Mouse (Mus musculus): ENCODE measurements around the gene Cdk12.
"Not testable (repeated sequence)": the region's sequence is repeated elsewhere in the genome, so short reads cannot be mapped to it uniquely, and the experiment has no call there.

Cdk12 gene

DNA sequence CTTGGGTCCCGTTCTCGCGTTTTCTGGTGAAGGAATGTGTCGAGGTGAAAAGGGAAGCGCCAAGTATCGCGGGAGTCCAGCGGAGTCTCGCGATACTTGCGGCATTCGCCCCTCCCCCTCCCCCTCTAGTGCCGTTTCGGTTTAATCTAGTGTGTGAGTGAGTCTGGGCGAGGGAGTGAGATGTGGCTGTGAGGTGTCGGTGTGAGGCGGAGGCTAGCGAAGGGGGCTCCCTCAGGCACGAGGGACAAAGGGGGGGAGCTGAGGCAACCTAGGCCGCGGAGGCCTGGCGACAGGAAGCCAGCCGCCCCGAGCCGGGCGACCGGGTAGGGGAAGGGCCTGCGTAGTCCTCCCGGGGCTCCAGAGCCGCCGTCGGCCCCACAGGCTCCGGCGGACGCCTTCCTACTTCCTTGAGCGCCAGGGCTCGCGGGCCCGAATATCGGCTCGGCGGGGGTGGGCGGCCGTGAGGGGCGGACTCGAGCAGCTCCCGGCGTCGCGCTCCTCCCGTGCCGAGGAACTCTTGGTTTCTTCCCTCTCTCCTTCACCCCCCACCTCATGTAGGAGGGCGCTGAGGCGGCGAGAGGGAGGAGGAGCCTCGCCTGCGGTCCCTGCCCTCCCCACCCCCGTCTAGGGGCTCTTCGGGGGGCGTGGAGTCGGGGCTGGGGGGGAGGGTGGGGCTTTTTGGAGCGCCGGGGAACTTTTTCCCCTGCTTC, at the start of gene Cdk12:
Cdk12 (plus strand) TSS at position 419 of the 710 bp plus-strand sequence.
- peak; percentile 97 for DNase-seq

GRCm38 (mm10) chr11:98155094-98155493, 47.8 kb upstream of the Cdk12 start:
- DNase-seq: no peak

- DNase-seq: peak in 1 of 2 experiments; percentile 58
These were observed 34.5 kb upstream of the Cdk12 start for GRCm38 (mm10) chr11:98168400-98168799.

DNA sequence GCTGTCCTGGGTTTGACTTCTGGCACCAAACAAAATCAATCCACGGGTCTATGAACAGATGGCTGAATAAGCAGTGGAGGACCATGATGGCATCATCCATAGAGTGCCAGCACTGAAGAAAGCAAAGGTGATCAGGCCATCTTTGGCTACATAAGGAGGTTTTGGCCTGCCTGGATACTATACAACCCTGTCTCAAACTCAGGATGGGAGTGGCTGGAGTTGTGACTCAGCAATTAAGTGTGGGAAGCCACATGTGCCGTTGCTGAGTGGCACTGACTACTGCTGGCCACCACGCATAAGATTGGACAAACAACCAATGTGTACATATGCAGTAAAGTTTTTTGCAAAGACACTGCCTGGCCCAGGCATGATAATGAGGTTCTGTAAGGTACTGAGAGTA, 20.7 kb upstream of the Cdk12 start:
- DNase-seq: not testable (repeated sequence)

GRCm38 (mm10) chr11:98187640-98188395, 15.0 kb upstream of the Cdk12 start:
- DNase-seq: no peak

DNA sequence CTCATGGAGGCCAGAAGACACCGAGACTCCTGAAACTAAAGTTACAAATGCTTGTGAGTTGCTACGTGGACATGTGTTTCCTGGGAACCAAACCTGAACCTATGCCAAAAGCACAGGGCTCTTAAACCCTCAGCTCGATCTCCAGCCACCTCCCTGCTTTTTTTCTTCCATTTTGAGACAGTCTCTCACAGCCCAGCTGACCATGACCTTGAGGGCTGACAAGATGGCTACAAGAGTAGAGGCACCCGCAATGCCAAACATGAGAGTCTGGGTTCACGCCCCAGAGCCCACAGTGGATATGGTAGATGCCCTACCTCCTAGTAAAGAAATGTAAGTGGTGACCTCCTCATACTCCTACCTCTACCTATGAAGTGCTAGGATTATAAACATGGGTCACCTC, 12.0 kb upstream of the Cdk12 start:
- DNase-seq: no peak

DNA sequence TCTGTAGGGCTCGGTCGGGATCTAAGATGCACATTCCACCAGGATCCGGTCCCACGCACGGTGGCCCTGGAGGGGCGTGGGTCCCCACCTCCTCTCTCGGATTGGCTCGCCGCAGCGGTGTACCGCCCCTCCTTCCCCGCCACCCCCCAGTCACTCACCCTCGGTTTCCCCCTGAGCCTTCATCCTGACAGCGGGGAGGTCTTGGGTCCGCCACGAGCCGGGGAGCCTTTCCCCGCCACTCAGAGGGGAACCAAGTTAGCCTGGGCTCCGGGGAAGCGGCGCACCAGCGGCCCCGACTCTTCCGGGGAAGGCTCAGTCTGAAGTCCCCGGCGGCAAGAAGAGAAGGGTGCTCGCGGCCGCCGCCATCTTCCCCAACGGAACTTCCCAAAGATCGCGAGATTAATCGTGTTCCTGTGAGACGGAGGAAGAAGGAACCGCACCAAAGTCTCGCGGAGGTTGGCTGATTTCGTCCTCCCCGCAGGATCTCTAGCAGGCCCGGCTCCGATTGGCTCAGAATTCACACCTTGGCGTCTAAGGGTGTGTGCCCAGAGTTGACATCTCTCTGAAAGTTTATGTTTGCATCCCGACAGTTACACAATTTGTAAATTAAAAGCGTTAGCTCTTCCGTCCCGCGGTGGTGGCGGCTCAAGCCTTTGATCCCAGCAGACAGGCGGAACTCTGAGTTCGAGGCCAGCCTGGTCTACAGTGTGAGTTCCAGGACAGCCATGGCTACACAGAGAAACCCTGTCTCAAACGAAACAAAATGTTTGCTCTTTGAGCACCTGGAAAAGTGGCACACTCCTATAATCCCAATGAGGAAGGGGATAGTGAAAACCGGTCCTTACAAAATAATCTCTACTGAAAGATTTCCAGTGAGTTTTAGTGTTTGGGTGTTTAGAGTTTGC, 9.7 kb upstream of the Cdk12 start, which contains the start of gene Med1:
Med1 (minus strand) TSS at position 393 of the 905 bp plus-strand sequence.
- DNase-seq: peak; percentile 95 to 98

- DNase-seq: peak; percentile 23 to 52
These were observed 843 bp upstream of the Cdk12 start for GRCm38 (mm10) chr11:98201791-98202640.

DNA sequence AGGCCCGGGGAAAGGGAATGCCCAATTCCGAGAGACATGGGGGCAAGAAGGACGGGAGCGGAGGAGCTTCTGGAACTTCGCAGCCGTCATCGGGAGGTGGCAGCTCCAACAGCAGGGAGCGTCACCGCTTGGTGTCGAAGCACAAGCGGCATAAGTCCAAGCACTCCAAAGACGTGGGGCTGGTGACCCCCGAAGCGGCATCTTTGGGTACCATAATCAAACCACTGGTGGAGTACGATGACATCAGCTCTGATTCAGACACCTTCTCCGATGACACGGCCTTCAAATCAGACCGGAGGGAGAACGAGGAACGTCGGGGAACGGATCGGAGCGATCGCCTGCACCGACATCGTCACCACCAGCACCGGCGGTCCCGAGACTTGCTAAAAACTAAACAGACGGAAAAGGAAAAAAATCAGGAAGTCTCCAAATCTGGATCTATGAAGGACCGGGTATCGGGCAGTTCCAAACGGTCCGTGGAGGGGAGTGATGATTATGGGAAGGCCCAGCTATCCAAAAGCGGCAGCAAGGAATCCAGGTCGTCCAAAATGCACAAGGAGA, 572 bp downstream of the Cdk12 start:
- DNase-seq: no peak

GRCm38 (mm10) chr11:98203931-98204421, 1.1 kb downstream of the Cdk12 start:
- DNase-seq: peak; percentile 25 to 51

DNA sequence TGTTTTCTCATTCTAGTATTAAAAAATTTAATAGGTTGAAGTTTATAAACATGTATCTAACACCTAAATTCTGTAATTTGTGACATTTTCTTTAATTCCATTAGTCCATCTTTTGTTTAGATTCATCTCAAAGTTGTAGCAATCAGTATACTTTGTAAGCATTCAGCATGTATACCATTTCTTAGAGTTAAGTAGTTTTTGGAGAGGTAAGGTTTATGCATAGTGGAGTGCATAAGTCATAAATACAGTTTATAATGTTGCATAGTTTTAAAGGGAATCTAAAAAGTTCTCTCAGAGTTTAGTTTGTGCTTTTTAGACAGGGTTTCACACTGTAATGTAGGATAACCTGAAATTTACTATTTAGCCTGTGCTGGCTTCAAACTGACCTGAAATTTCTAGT, 2.6 kb downstream of the Cdk12 start:
- no peak for DNase-seq

DNA sequence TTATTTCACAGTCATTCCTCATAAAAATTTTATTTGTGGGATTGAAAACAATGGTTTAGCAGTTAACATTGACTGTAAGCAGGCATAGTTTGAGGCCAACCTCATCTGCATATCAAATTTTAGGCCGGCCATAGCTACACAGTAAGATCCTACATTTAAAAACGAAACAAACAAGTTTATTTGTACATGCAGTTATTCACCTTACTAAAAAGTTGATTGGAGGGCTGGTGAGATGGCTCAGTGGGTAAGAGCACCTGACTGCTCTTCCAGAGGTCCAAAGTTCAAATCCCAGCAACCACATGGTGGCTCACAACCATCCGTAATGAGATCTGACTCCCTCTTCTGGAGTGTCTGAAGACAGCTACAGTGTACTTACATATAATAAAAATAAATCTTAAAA, 3.4 kb downstream of the Cdk12 start:
- peak in 1 of 2 experiments; percentile 47 for DNase-seq

- DNase-seq: not testable (repeated sequence)
These were observed 6.8 kb downstream of the Cdk12 start for GRCm38 (mm10) chr11:98209661-98210060.

- DNase-seq: no peak
These were observed 10.5 kb downstream of the Cdk12 start for GRCm38 (mm10) chr11:98213311-98213710.

DNA sequence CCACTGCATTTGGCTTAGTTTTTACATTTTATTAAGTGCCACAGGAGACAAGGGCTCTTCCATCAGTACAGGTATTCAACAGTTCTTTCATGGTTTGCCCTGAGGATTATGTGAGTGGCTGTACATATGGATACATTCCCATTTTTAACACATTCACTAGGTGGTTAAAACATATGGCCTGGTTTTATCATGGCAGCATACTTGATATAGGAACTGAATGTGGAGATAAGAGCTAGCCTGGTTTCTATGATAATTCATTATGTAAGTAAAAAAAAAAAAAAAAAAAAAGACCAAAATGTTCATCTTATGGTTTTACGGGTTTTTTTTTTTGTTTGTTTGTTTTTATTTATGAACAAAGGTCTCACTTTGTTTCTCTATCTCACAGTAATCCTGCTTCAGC, 23.5 kb downstream of the Cdk12 start:
- DNase-seq: no peak

DNA sequence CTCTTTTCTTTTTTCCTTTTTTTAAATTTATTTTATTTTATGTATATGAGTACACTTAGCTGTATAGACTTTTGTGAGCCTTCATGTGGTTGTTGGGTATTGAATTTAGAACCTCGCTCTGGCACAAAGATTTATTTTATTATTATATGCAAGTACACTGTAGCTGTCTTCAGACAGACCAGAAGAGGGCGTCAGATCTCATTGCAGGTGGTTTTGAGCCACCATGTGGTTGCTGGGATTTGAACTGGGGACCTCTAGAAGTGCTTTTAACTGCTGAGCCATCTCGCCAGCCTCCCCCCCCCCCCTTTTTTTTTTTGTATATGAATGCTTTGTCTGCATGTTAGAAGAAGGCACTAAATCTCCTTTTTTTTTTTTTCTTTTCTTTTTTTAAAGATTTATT, 35.6 kb downstream of the Cdk12 start:
- DNase-seq: no peak

DNA sequence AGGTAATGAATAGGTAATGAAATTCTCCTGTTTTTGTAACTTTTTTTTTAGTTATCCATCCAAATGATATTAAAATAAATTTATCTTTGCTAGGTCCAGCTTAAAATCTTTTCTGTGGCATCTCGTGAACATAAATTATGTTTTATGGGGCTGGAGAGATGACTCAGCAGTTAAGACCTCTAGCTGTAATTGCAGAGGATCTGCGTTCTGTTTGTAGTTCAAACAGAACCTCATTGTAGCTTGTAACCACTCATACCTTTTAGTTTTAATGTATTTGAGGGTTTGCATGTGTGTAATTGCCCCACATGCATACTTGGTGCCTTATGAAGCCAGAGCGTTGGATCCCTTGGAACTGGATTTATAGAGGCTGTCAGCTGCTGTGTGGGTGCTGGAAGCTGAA, 36.1 kb downstream of the Cdk12 start:
- DNase-seq: no peak

DNA sequence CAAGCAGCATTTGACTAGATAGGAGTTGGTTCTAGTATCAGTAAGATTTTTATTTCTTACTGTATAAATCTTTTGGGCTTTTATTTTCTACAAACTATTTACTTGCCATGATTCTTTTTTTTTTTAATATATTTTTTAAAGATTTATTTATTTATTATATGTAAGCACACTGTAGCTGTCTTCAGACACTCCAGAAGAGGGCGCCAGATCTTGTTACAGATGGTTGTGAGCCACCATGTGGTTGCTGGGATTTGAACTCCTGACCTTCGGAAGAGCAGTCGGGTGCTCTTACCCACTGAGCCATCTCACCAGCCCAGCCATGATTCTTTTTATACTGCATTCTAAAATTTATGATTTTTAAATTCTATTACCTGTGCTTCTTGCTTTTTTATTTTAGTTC, 40.1 kb downstream of the Cdk12 start:
- not testable (repeated sequence) for DNase-seq

- DNase-seq: no peak
These were observed 41.6 kb downstream of the Cdk12 start for GRCm38 (mm10) chr11:98244415-98244814.

DNA sequence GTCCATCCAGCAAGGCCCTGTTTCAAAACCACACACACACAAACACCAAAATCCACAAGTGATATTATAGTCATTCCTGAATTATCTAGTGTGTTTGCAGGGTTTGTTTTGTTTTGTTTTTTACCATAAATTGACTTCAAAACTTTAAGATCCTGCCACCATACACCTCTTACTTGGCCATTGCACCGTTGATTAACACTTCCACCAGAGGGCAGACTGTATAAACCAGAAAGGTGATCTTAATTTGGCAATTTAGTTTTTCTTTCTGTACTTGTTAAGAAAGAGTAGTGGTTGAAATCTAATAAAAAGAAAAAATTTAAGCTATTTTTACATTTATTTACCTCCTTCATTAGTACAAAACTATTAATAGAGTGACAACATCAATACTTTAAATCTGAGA, 44.5 kb downstream of the Cdk12 start:
- DNase-seq: no peak

DNA sequence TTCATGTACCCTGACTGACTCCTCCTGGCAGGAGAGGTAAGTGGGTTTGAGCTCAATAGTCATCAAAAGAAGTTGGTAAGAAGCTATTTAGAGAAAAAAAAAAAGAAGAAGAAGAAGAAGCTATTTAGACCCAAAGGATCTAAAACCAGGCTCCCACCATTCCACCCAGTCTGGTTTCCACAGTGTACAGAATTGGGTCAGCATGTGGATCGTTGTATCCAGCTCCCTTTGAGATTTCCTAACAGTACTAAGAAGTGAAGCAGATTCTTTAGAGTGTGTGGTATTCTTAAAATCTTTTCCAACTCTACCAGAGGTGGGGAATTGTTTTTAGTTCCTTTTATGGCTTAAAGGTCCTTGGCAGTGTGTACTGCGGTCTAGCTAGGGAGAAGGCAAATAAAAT, 50.9 kb downstream of the Cdk12 start:
- DNase-seq: no peak

Measured in kidney, postnatal 25 days (tissue).